Mouse (Mus musculus): Measurements from ENCODE around the gene Olfr918.

Gene Olfr918

GRCm38 (mm10) chr9:38674501-38674900, at the start of gene Olfr918:
TSS of gene Olfr918 (minus strand) at chr9:38674601.
- no peak for DNase-seq (ENCODE audit: low read depth, low spot score)

- DNase-seq (ENCODE audit: low read depth, low spot score) = no peak
Measured at GRCm38 (mm10) chr9:38724044-38724443, 49.6 kb upstream of the Olfr918 start.

- DNase-seq (ENCODE audit: low read depth, low spot score) = peak; percentile 36
Measured at GRCm38 (mm10) chr9:38718927-38719441, 44.6 kb upstream of the Olfr918 start.

GRCm38 (mm10) chr9:38718102-38718501, 43.7 kb upstream of the Olfr918 start, which contains the start of gene Vwa5a:
TSS of gene Vwa5a (plus strand) at chr9:38718268.
- peak; percentile 68 for DNase-seq (ENCODE audit: low read depth, low spot score)

- no peak for DNase-seq (ENCODE audit: low read depth, low spot score)
Measured at GRCm38 (mm10) chr9:38672887-38673286, 1.5 kb downstream of the Olfr918 start.

GRCm38 (mm10) chr9:38665742-38666141, 8.7 kb downstream of the Olfr918 start, which contains the start of gene Olfr917:
TSS of gene Olfr917 (minus strand) at chr9:38665842.
- no peak for DNase-seq (ENCODE audit: low read depth, low spot score)

- no peak for DNase-seq (ENCODE audit: low read depth, low spot score)
Measured at GRCm38 (mm10) chr9:38659775-38660174, 14.6 kb downstream of the Olfr918 start, which contains the start of gene Olfr916. TSS of gene Olfr916 (minus strand) at chr9:38659875.

GRCm38 (mm10) chr9:38632406-38632805, 42.0 kb downstream of the Olfr918 start:
- DNase-seq (ENCODE audit: low read depth, low spot score) = no peak
